Mouse (Mus musculus): Measurements from ENCODE around the gene Gprasp1.

Gene Gprasp1

GRCm38 (mm10) chrX:135837896-135838295 lies 95.4 kb downstream of the Gprasp1 start:
- no peak for DNase-seq (ENCODE audit: inconsistent ontology term)

- DNase-seq (ENCODE audit: inconsistent ontology term), result peak; percentile 40
These were observed 96.2 kb downstream of the Gprasp1 start, which contains the start of gene Gprasp2 for GRCm38 (mm10) chrX:135838521-135839360. Gene Gprasp2 (plus strand): TSS chrX:135839034.

GRCm38 (mm10) chrX:135839397-135840391 lies 97.2 kb downstream of the Gprasp1 start:
- peak; percentile 6 for DNase-seq (ENCODE audit: inconsistent ontology term)

Data from Muller cell, postnatal 12 days (primary cell).